Mouse (Mus musculus) midbrain, embryonic 12.5 days (tissue): ENCODE measurements around the gene Arhgap24. TPM values are rescaled to one million over a fixed set of nuclear protein-coding genes. Genes with fewer than 3 reads are reported as not detected.

Experiments
- ATAC-seq: fragments of 200-750 bp; cut with Nextera tagmentation; 2 replicates; pipeline ENCODE4 v1.8.0; 2017; ENCODE audit warnings: low read depth, moderate TSS enrichment, moderate library complexity; ENCODE audit not compliant: low FRiP score
- H3K27ac ChIP-seq: fragments of 300-500 bp; sonication (generic); replicated peaks from 2 replicates; pipeline ENCODE4 v1.5.1; 2016; ENCODE audit warnings: mild to moderate bottlenecking
- H3K27me3 ChIP-seq: fragments of 300-500 bp; sonication (generic); 2 replicates; pipeline ENCODE4 v1.6.1; 2016; ENCODE audit warnings: mild to moderate bottlenecking
- H3K36me3 ChIP-seq: fragments of 300-500 bp; sonication (generic); 2 replicates; pipeline ENCODE4 v1.6.1; 2016
- H3K4me1 ChIP-seq: fragments of 300-500 bp; sonication (generic); 2 replicates; pipeline ENCODE4 v1.6.1; 2016
- H3K4me2 ChIP-seq: fragments of 300-500 bp; sonication (generic); replicated peaks from 2 replicates; pipeline ENCODE4 v1.6.1; 2016; ENCODE audit warnings: mild to moderate bottlenecking, moderate library complexity
- H3K4me3 ChIP-seq: fragments of 300-500 bp; sonication (generic); 2 replicates; pipeline ENCODE4 v1.5.1; 2016; ENCODE audit warnings: mild to moderate bottlenecking
- H3K9ac ChIP-seq: fragments of 300-500 bp; sonication (generic); replicated peaks from 2 replicates; pipeline ENCODE4 v1.6.1; 2016; ENCODE audit warnings: mild to moderate bottlenecking, moderate library complexity
- H3K9me3 ChIP-seq: fragments of 300-500 bp; sonication (generic); 2 replicates; pipeline ENCODE4 v1.6.1; 2016; ENCODE audit warnings: mild to moderate bottlenecking
- WGBS: fragments of 180-500 bp; shearing (Covaris S2); methylation state at CpG from one replicate; pipeline ENCODE4 v1.1.7; 2016; 5-methylcytosine and 5-hydroxymethylcytosine counted together
- polyA plus RNA-seq: library from polyadenylated mRNA; unstranded; fragments of >200 nt; fragmentation: Nextera tagmentation; extraction: Ambion mirVana; gene quantifications from 2 replicates; pipeline ENCODE4 v1.2.1, GENCODE M21; 2016

Gene Arhgap24
- polyA plus RNA-seq, 1 experiment from 2014 or later: 5.7 TPM

DNA sequence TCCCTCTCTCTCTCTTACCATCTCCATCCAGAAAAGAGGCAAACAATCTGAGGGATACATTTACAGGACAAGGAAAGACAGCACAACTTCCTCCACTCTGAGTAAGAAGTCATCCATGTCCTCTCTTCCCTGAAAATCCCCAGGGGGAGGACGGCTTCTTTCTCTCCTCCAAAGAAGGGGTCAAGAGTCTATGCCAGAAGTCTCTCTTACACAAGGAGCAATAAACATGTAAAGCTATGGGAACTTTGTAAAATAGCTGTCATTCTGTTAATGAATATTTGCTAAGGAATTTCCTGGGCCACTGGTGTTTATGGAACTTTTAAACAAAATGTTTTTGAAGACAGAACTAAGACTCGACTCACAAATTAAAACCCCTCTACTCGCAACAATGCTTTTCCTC lies 248.3 kb downstream of the Arhgap24 start:
- Histone ChIP-seq H3K4me1 (no peaks in the 10 kb centered on the region), H3K36me3 (no peaks in the 10 kb centered on the region), H3K4me2 (no peak overlapping the region), H3K27me3 (no peaks in the 10 kb centered on the region), H3K9ac (no peak overlapping the region), H3K9me3 (no peaks in the 10 kb centered on the region), H3K27ac (no peak overlapping the region), H3K4me3 (no peak overlapping the region)
- 76% methylated on average over 3 of the region's 3 CpGs for WGBS
- no peak for ATAC-seq

DNA sequence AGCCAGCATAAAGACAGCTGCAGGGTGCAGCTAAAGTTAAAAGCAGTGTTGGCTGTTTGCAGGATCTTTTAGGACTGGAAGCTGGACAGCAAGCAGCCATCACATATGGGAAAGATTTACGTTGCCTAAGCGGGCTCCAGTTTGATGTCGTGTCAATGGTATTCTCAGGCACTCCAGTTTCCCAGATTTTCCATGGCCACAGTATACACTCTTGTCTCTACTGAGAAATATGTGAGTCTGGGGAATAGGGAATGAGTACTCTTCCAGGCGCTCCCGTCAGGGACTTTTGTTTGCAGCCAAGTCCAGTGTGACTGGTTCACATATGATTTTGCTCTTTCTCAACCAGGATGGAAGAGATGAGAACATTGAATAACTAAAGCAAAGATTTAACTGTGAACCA lies 254.9 kb downstream of the Arhgap24 start:
- H3K4me3 ChIP-seq: no peak overlapping the region
- no peak for ATAC-seq

GRCm38 (mm10) chr5:102742554-102743255 lies 261.5 kb downstream of the Arhgap24 start:
- Histone ChIP-seq H3K9me3 (no peaks in the 10 kb centered on the region), H3K36me3 (no peaks in the 10 kb centered on the region), H3K4me1 (no peaks in the 10 kb centered on the region), H3K4me3 (no peak overlapping the region), H3K27ac (no peak overlapping the region), H3K4me2 (no peak overlapping the region), H3K9ac (no peak overlapping the region), H3K27me3 (no peaks in the 10 kb centered on the region)
- WGBS: 65% methylated on average over 5 of the region's 5 CpGs
- no peak for ATAC-seq

More for the DNA sequence above, 254.9 kb downstream of the Arhgap24 start:
- Histone ChIP-seq H3K4me1 (no peaks in the 10 kb centered on the region), H3K27ac (no peak overlapping the region), H3K36me3 (no peaks in the 10 kb centered on the region), H3K9ac (no peak overlapping the region), H3K9me3 (no peaks in the 10 kb centered on the region), H3K27me3 (no peaks in the 10 kb centered on the region), H3K4me2 (no peak overlapping the region)
- 87% methylated on average over 5 of the region's 5 CpGs for WGBS

GRCm38 (mm10) chr5:102743436-102743835 lies 262.2 kb downstream of the Arhgap24 start:
- WGBS: 86% methylated on average over 3 of the region's 3 CpGs
- H3K9ac ChIP-seq: no peak overlapping the region
- no peaks in the 10 kb centered on the region for H3K27me3 ChIP-seq
- H3K4me3 ChIP-seq: no peak overlapping the region
- no peaks in the 10 kb centered on the region for H3K9me3 ChIP-seq
- no peak overlapping the region for H3K27ac ChIP-seq
- H3K4me2 ChIP-seq: no peak overlapping the region
- ATAC-seq: no peak
- no peaks in the 10 kb centered on the region for H3K36me3 ChIP-seq
- H3K4me1 ChIP-seq: no peaks in the 10 kb centered on the region

GRCm38 (mm10) chr5:102744051-102744450 lies 262.9 kb downstream of the Arhgap24 start:
- no peaks in the 10 kb centered on the region for H3K4me1 ChIP-seq
- H3K9me3 ChIP-seq: no peaks in the 10 kb centered on the region
- H3K36me3 ChIP-seq: no peaks in the 10 kb centered on the region
- H3K4me3 ChIP-seq: no peak overlapping the region
- no peak overlapping the region for H3K27ac ChIP-seq
- no peaks in the 10 kb centered on the region for H3K27me3 ChIP-seq
- H3K4me2 ChIP-seq: no peak overlapping the region
- no peak for ATAC-seq
- H3K9ac ChIP-seq: no peak overlapping the region
- WGBS: 89% methylated on average over 4 of the region's 4 CpGs

GRCm38 (mm10) chr5:102748146-102748545 lies 267.0 kb downstream of the Arhgap24 start:
- ATAC-seq: no peak

DNA sequence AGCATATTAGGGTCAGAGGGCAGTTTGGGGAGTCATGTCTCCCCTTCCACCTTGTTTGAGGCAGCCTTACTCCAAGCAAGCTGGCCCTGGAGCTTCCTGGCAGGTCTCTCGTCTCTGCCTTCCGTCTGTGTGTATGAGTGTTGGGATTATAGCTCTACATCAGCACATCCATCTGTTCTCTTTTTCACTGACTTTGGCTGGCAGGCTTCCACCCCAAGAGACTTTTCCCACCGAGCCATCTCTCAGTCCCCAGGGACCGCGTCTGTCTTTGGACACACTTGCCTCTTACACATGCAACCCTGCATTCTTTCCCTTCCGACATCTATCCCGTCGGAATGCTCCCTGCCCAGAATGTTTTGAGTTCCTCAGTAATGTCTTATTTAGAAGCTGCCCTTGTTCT lies 267.8 kb downstream of the Arhgap24 start:
- Histone ChIP-seq H3K4me2 (no peak overlapping the region), H3K4me3 (no peak overlapping the region), H3K27ac (no peak overlapping the region), H3K27me3 (no peaks in the 10 kb centered on the region), H3K9ac (no peak overlapping the region), H3K9me3 (no peaks in the 10 kb centered on the region), H3K4me1 (no peaks in the 10 kb centered on the region), H3K36me3 (no peaks in the 10 kb centered on the region)
- ATAC-seq: no peak
- 67% methylated on average over 8 of the region's 8 CpGs for WGBS

More at GRCm38 (mm10) chr5:102748146-102748545, 267.0 kb downstream of the Arhgap24 start:
- no peak overlapping the region for H3K4me3 ChIP-seq
- no peak overlapping the region for H3K27ac ChIP-seq
- no peaks in the 10 kb centered on the region for H3K27me3 ChIP-seq
- no peaks in the 10 kb centered on the region for H3K4me1 ChIP-seq
- no peak overlapping the region for H3K9ac ChIP-seq
- no peaks in the 10 kb centered on the region for H3K36me3 ChIP-seq
- H3K4me2 ChIP-seq: no peak overlapping the region
- 78% methylated on average over 9 of the region's 9 CpGs for WGBS
- H3K9me3 ChIP-seq: no peaks in the 10 kb centered on the region

GRCm38 (mm10) chr5:102750674-102751073 lies 269.5 kb downstream of the Arhgap24 start:
- Histone ChIP-seq H3K36me3 (no peaks in the 10 kb centered on the region), H3K27ac (no peak overlapping the region), H3K4me2 (no peak overlapping the region), H3K9me3 (no peaks in the 10 kb centered on the region), H3K9ac (no peak overlapping the region), H3K4me3 (no peak overlapping the region), H3K27me3 (no peaks in the 10 kb centered on the region), H3K4me1 (no peaks in the 10 kb centered on the region)
- ATAC-seq: no peak
- 79% methylated on average over 5 of the region's 5 CpGs for WGBS

DNA sequence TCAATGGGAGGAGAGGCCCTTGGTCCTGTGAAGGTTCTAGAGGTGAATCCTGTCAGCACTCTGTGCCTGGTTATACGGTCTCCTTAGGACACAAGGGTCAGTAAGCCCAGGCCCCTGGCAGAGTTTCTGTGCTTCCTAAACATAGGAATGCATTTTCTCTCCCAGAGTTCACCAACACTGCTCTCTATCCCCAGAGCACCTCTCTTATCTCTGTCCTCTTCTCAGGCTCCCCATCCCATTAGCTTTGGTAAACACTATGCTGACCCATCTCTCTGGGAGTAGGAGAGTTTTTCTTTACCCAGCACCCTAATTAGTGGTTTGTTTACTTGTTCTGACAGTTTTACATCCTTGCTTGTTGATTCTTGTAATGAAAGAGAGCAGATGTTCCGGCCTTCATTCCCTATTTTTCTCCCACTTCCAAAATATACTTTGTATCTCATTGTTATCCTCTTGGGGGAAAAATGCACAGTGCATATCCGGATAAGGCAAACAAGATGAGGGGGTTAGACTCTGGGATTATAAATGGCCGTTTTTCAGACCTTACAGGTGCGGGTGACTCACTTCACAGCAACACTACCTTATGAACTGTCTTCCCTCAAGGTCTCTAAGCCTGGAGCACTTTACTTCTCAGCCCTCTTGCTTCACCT lies 270.6 kb downstream of the Arhgap24 start:
- H3K4me1 ChIP-seq: no peaks in the 10 kb centered on the region
- no peaks in the 10 kb centered on the region for H3K9me3 ChIP-seq
- no peak overlapping the region for H3K27ac ChIP-seq
- no peak overlapping the region for H3K9ac ChIP-seq
- no peaks in the 10 kb centered on the region for H3K27me3 ChIP-seq
- no peak overlapping the region for H3K4me2 ChIP-seq
- no peak for ATAC-seq
- H3K36me3 ChIP-seq: no peaks in the 10 kb centered on the region
- no peak overlapping the region for H3K4me3 ChIP-seq
- WGBS: 71% methylated on average over 5 of the region's 5 CpGs

DNA sequence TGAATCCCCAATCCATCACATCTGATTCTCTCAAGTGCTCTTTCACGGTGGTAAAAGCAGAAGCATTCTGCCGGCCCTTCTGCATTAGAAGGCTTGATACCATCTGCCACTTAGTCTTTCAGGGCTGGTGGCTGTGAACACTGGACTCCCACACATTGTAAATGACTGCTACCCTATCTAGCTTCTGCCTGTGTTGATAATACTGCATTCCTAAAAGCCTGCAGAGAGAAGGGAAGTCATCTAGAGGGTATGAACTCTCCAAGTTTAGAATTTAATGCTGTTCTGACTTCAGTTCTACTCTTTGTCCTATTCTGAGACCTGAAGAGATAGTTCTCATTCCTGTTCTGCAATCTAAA lies 271.1 kb downstream of the Arhgap24 start:
- Histone ChIP-seq H3K36me3 (no peaks in the 10 kb centered on the region), H3K4me2 (no peak overlapping the region), H3K9ac (no peak overlapping the region), H3K27ac (no peak overlapping the region), H3K27me3 (no peaks in the 10 kb centered on the region), H3K9me3 (no peaks in the 10 kb centered on the region), H3K4me3 (no peak overlapping the region), H3K4me1 (no peaks in the 10 kb centered on the region)
- ATAC-seq: no peak
- 46% methylated on average over 2 of the region's 2 CpGs for WGBS

- Histone ChIP-seq H3K27ac (no peak overlapping the region), H3K27me3 (no peaks in the 10 kb centered on the region), H3K9me3 (no peaks in the 10 kb centered on the region), H3K36me3 (no peaks in the 10 kb centered on the region), H3K4me1 (no peaks in the 10 kb centered on the region), H3K9ac (no peak overlapping the region), H3K4me2 (no peak overlapping the region), H3K4me3 (no peak overlapping the region)
- 88% methylated on average over 6 of the region's 6 CpGs for WGBS
- ATAC-seq: no peak
Observed at GRCm38 (mm10) chr5:102757040-102757439, 275.8 kb downstream of the Arhgap24 start.

- 85% methylated on average over 10 of the region's 10 CpGs for whole genome bisulfite sequencing
- no peak overlapping the region for H3K9ac ChIP-seq
- no peak for ATAC-seq
Observed at GRCm38 (mm10) chr5:102765694-102766093, 284.5 kb downstream of the Arhgap24 start.

More at GRCm38 (mm10) chr5:102765694-102766093, 284.5 kb downstream of the Arhgap24 start:
- H3K4me1 ChIP-seq: peaks cover 9% of the 10 kb centered on the region; the same call in 1 of the 2 replicates
- no peak overlapping the region for H3K4me2 ChIP-seq
- H3K36me3 ChIP-seq: no peaks in the 10 kb centered on the region
- no peaks in the 10 kb centered on the region for H3K9me3 ChIP-seq
- H3K27me3 ChIP-seq: no peaks in the 10 kb centered on the region
- H3K27ac ChIP-seq: no peak overlapping the region
- H3K4me3 ChIP-seq: no peak overlapping the region
